21 mouse cellular contexts compared by ENCODE assay signal in genomic region chr9:105254076-105254475, GRCm38 (mm10).
DNase-seq lines count a peak whose midpoint lies in the region; ATAC-seq and TF ChIP-seq lines count a peak whose summit lies in the region.
"Had no signal": no experiment of that assay in that cellular context is flagged by ENCODE, and none has a peak within 500 bp of the region (broad histone marks: within the 10 kb centered on the region; RNA-seq: fewer than 3 reads in every experiment).

No protein-coding gene starts in this region.

- no peak for TF ChIP-seq POLR2A in cortical plate, adult 2 months (IDR thresholded peaks at IDR 0.05; ENCODE audit: extremely low read depth, insufficient read depth, low read length)

- H3K27me3 ChIP-seq in intestine, embryonic 16.5 days (replicated peaks; ENCODE audit: control insufficient read depth, insufficient read depth, low read length): no peaks in the 10 kb centered on the region
- H3K27me3 ChIP-seq: embryonic facial prominence, embryonic 12.5 days; forebrain, embryonic 13.5 days; forebrain, embryonic 15.5 days; Patski had no signal

- H3K27ac ChIP-seq in cortical plate, adult 2 months (ENCODE audit: insufficient read depth, low read length): 0 out of 2 replicates have a peak overlapping the region, but pooled peaks have one; percentile 24
- H3K27ac ChIP-seq in intestine, embryonic 16.5 days (ENCODE audit: low read length): no peak overlapping the region
- H3K27ac ChIP-seq: embryonic facial prominence, embryonic 10.5 days; embryonic facial prominence, embryonic 12.5 days; forebrain, embryonic 13.5 days; forebrain, embryonic 15.5 days had no signal

- H3K36me3 ChIP-seq in intestine, embryonic 16.5 days (ENCODE audit: control insufficient read depth, insufficient read depth, low read length): no peaks in the 10 kb centered on the region
- H3K36me3 ChIP-seq: embryonic facial prominence, embryonic 10.5 days; embryonic facial prominence, embryonic 12.5 days; forebrain, embryonic 15.5 days had no signal

- H3K9me3 ChIP-seq in intestine, embryonic 16.5 days (ENCODE audit: control insufficient read depth, low read length): no peaks in the 10 kb centered on the region
- H3K9me3 ChIP-seq: embryonic facial prominence, embryonic 10.5 days; embryonic facial prominence, embryonic 12.5 days; forebrain, embryonic 13.5 days; forebrain, embryonic 15.5 days had no signal

- intact Hi-C loops in left cerebral cortex, postnatal 4 days (cut with DNase I): no loop called here

- H3K4me2 ChIP-seq in intestine, embryonic 16.5 days (ENCODE audit: low read depth, low read length): no peak overlapping the region
- H3K4me2 ChIP-seq: embryonic facial prominence, embryonic 12.5 days; forebrain, embryonic 13.5 days; forebrain, embryonic 15.5 days had no signal

- H3K4me1 ChIP-seq in cortical plate, adult 2 months (ENCODE audit: control insufficient read depth, insufficient read depth, low read length): peaks cover 6% of the 10 kb centered on the region
- H3K4me1 ChIP-seq in intestine, embryonic 16.5 days (ENCODE audit: control insufficient read depth, insufficient read depth, low read length): no peaks in the 10 kb centered on the region
- H3K4me1 ChIP-seq: embryonic facial prominence, embryonic 10.5 days; embryonic facial prominence, embryonic 12.5 days had no signal

- DNase-seq in left cerebral cortex, adult 11 months (ENCODE audit: low spot score): peak; percentile 16
- DNase-seq in left cerebral cortex, postnatal 4 days: no peak
- DNase-seq in brain, adult 2 months (ENCODE audit: low read depth, low spot score): peak; percentile 53
- DNase-seq: adrenal gland, adult 8-10 months; adrenal gland, postnatal 14 days; adrenal gland, postnatal 36 days; cerebellum, adult 11 months; cerebellum, adult 18-20 months; cerebellum, adult 8-10 months; cerebellum, adult 9-11 months; cerebellum, postnatal 14 days; cerebellum, postnatal 36 days; forebrain, postnatal 0 days had no signal

- TF ChIP-seq CTCF in cortical plate, adult 2 months (IDR thresholded peaks at IDR 0.05; ENCODE audit: extremely low read depth, insufficient read depth, low read length): no peak

- 98% methylated on average over 1 of the region's 1 CpGs for WGBS in intestine, embryonic 16.5 days

- H3K4me3 ChIP-seq in cortical plate, adult 2 months (ENCODE audit: insufficient read depth, low read length): no peak overlapping the region
- no peak overlapping the region for H3K4me3 ChIP-seq in intestine, embryonic 16.5 days (ENCODE audit: low read length)
- H3K4me3 ChIP-seq: embryonic facial prominence, embryonic 10.5 days; embryonic facial prominence, embryonic 12.5 days; forebrain, embryonic 13.5 days; forebrain, embryonic 15.5 days had no signal

- no peak for ATAC-seq in intestine, embryonic 16.5 days
- ATAC-seq: activated CD4-positive, CD25-positive, alpha-beta regulatory T cell, adult 4 months; forebrain, embryonic 13.5 days; forebrain, embryonic 15.5 days; forebrain, postnatal 0 days; Patski had no signal

- H3K9ac ChIP-seq in intestine, embryonic 16.5 days (ENCODE audit: low read depth, low read length): no peak overlapping the region
- H3K9ac ChIP-seq: embryonic facial prominence, embryonic 12.5 days; forebrain, embryonic 13.5 days; forebrain, embryonic 15.5 days; forebrain, postnatal 0 days had no signal
